Mouse (Mus musculus): ENCODE measurements around the gene Wdr34. TPM values are rescaled to one million over a fixed set of nuclear protein-coding genes. Genes with fewer than 3 reads are reported as not detected.

Gene Wdr34
- polyA plus RNA-seq, 1 experiment, result 25.6 TPM

DNA sequence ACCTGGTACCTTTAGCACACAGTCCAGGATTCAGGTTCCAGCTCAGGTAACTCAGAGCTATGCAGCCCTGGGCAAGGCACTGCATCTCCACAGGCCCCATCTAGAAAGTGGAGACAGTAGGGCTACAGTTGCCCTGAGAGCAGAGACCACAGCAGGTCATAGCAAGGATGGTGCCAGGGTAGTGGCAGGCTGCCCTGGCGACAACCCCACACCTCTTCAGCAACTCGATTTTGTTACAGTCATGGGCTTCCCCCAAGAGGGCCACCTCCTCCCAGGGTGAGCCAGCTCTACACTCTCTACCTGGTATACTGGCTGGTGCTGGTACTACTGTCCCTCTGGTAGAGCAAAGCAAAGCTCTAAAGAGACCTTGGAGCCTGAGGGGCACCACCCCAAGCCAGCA, 10.9 kb downstream of the Wdr34 start:
- TF ChIP-seq CTCF (IDR thresholded peaks at IDR 0.05; ENCODE audit: borderline replicate concordance, insufficient read depth, low read depth, low read length) (no peak), POLR2A (IDR thresholded peaks at IDR 0.05; ENCODE audit: borderline replicate concordance, insufficient read depth, low read length) (no peak)
- 48% methylated on average over 2 of the region's 2 CpGs for WGBS

GRCm38 (mm10) chr2:30032957-30033356, 15.7 kb downstream of the Wdr34 start:
- H3K4me1 ChIP-seq (ENCODE audit: control insufficient read depth, insufficient read depth, low read length), result no peaks in the 10 kb centered on the region
- H3K27me3 ChIP-seq (ENCODE audit: control insufficient read depth, insufficient read depth, low read length), result no peaks in the 10 kb centered on the region
- H3K4me3 ChIP-seq (replicated peaks; ENCODE audit: insufficient read depth, low read depth, low read length), result no peak overlapping the region
- H3K27ac ChIP-seq (ENCODE audit: insufficient read depth, low read length), result no peak overlapping the region
- 22% methylated on average over 6 of the region's 6 CpGs for WGBS
- no peak for DNase-seq
- TF ChIP-seq CTCF (IDR thresholded peaks at IDR 0.05; ENCODE audit: borderline replicate concordance, insufficient read depth, low read depth, low read length) (no peak), POLR2A (IDR thresholded peaks at IDR 0.05; ENCODE audit: borderline replicate concordance, insufficient read depth, low read length) (no peak)

More for the DNA sequence above, 10.9 kb downstream of the Wdr34 start:
- Histone ChIP-seq H3K27me3 (ENCODE audit: control insufficient read depth, insufficient read depth, low read length) (no peaks in the 10 kb centered on the region), H3K4me3 (replicated peaks; ENCODE audit: insufficient read depth, low read depth, low read length) (no peak overlapping the region), H3K27ac (ENCODE audit: insufficient read depth, low read length) (no peak overlapping the region), H3K4me1 (ENCODE audit: control insufficient read depth, insufficient read depth, low read length) (no peaks in the 10 kb centered on the region)
- no peak for DNase-seq

GRCm38 (mm10) chr2:30032244-30032846, 16.3 kb downstream of the Wdr34 start:
- no peak for DNase-seq
- H3K27ac ChIP-seq (ENCODE audit: insufficient read depth, low read length), result no peak overlapping the region
- no peaks in the 10 kb centered on the region for H3K27me3 ChIP-seq (ENCODE audit: control insufficient read depth, insufficient read depth, low read length)
- TF ChIP-seq POLR2A (IDR thresholded peaks at IDR 0.05; ENCODE audit: borderline replicate concordance, insufficient read depth, low read length) (no peak), CTCF (IDR thresholded peaks at IDR 0.05; ENCODE audit: borderline replicate concordance, insufficient read depth, low read depth, low read length) (peak; percentile 35; the same call in 1 of the 2 replicates)
- H3K4me3 ChIP-seq (replicated peaks; ENCODE audit: insufficient read depth, low read depth, low read length), result no peak overlapping the region
- no peaks in the 10 kb centered on the region for H3K4me1 ChIP-seq (ENCODE audit: control insufficient read depth, insufficient read depth, low read length)
- 50% methylated on average over 11 of the region's 11 CpGs for WGBS

GRCm38 (mm10) chr2:30026997-30027396, 21.7 kb downstream of the Wdr34 start:
- 23% methylated on average over 5 of the region's 5 CpGs for WGBS
- no peak for DNase-seq
- TF ChIP-seq POLR2A (IDR thresholded peaks at IDR 0.05; ENCODE audit: borderline replicate concordance, insufficient read depth, low read length) (no peak), CTCF (IDR thresholded peaks at IDR 0.05; ENCODE audit: borderline replicate concordance, insufficient read depth, low read depth, low read length) (no peak)
- Histone ChIP-seq H3K4me1 (ENCODE audit: control insufficient read depth, insufficient read depth, low read length) (no peaks in the 10 kb centered on the region), H3K27me3 (ENCODE audit: control insufficient read depth, insufficient read depth, low read length) (no peaks in the 10 kb centered on the region), H3K4me3 (replicated peaks; ENCODE audit: insufficient read depth, low read depth, low read length) (no peak overlapping the region), H3K27ac (ENCODE audit: insufficient read depth, low read length) (no peak overlapping the region)

DNA sequence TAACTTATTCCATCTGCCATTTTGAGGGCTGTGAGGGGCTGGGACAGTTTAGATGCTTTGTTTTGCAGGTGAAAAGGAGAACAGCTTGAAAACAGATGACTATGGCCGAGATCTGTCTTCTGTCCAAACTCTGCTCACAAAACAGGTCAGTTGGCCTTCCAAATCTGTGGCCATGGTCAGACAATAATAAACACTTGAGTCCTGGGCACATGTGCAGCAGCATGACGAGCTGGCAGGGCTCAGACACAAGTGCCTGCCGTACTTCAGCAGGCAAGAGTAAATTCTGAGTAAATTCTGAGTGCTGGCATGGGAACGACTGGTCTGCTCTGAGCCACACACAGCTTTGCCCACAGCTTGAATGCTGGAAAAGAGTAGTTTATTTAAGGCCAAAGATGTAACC, 23.2 kb downstream of the Wdr34 start:
- no peak overlapping the region for H3K27ac ChIP-seq (ENCODE audit: insufficient read depth, low read length)
- H3K4me3 ChIP-seq (replicated peaks; ENCODE audit: insufficient read depth, low read depth, low read length), result no peak overlapping the region
- WGBS, result 10% methylated on average over 4 of the region's 4 CpGs
- DNase-seq, result no peak
- TF ChIP-seq POLR2A (IDR thresholded peaks at IDR 0.05; ENCODE audit: borderline replicate concordance, insufficient read depth, low read length) (no peak), CTCF (IDR thresholded peaks at IDR 0.05; ENCODE audit: borderline replicate concordance, insufficient read depth, low read depth, low read length) (no peak)
- no peaks in the 10 kb centered on the region for H3K27me3 ChIP-seq (ENCODE audit: control insufficient read depth, insufficient read depth, low read length)
- H3K4me1 ChIP-seq (ENCODE audit: control insufficient read depth, insufficient read depth, low read length), result no peaks in the 10 kb centered on the region

- Histone ChIP-seq H3K4me3 (replicated peaks; ENCODE audit: insufficient read depth, low read depth, low read length) (no peak overlapping the region), H3K4me1 (ENCODE audit: control insufficient read depth, insufficient read depth, low read length) (peaks cover 14% of the 10 kb centered on the region), H3K27ac (ENCODE audit: insufficient read depth, low read length) (no peak overlapping the region), H3K27me3 (ENCODE audit: control insufficient read depth, insufficient read depth, low read length) (no peaks in the 10 kb centered on the region)
- DNase-seq, result peak in 1 of 2 experiments; percentile 38
- WGBS, result 14% methylated on average over 11 of the region's 11 CpGs
- TF ChIP-seq POLR2A (IDR thresholded peaks at IDR 0.05; ENCODE audit: borderline replicate concordance, insufficient read depth, low read length) (no peak), CTCF (IDR thresholded peaks at IDR 0.05; ENCODE audit: borderline replicate concordance, insufficient read depth, low read depth, low read length) (no peak)
These were observed 34.2 kb downstream of the Wdr34 start for GRCm38 (mm10) chr2:30014326-30014966.

DNA sequence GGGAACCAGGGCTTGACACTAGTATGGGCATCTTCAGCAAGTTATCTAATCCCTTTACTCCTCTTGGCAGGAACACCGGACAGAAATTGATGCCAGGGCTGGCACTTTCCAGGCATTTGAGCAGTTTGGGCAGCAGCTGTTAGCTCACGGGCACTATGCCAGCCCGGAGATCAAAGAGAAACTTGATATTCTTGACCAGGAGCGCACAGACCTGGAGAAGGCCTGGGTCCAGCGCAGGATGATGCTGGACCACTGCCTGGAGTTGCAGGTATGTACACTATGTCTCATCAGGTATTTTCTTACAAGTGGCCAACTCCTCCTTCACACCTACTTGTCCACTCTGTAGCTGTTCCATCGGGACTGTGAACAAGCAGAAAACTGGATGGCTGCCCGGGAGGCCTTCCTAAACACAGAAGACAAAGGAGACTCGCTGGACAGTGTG, 37.8 kb downstream of the Wdr34 start:
- WGBS, result 3% methylated on average over 8 of the region's 8 CpGs
- Histone ChIP-seq H3K4me1 (ENCODE audit: control insufficient read depth, insufficient read depth, low read length) (peaks cover 14% of the 10 kb centered on the region), H3K27me3 (ENCODE audit: control insufficient read depth, insufficient read depth, low read length) (no peaks in the 10 kb centered on the region), H3K4me3 (replicated peaks; ENCODE audit: insufficient read depth, low read depth, low read length) (no peak overlapping the region), H3K27ac (ENCODE audit: insufficient read depth, low read length) (no peak overlapping the region)
- DNase-seq, result peak; percentile 86 to 88
- TF ChIP-seq POLR2A (IDR thresholded peaks at IDR 0.05; ENCODE audit: borderline replicate concordance, insufficient read depth, low read length) (no peak), CTCF (IDR thresholded peaks at IDR 0.05; ENCODE audit: borderline replicate concordance, insufficient read depth, low read depth, low read length) (no peak)

- no peak overlapping the region for H3K27ac ChIP-seq (ENCODE audit: insufficient read depth, low read length)
- H3K27me3 ChIP-seq (ENCODE audit: control insufficient read depth, insufficient read depth, low read length), result no peaks in the 10 kb centered on the region
- WGBS, result 37% methylated on average over 1 of the region's 1 CpGs
- no peak for DNase-seq
- H3K4me3 ChIP-seq (replicated peaks; ENCODE audit: insufficient read depth, low read depth, low read length), result no peak overlapping the region
- TF ChIP-seq POLR2A (IDR thresholded peaks at IDR 0.05; ENCODE audit: borderline replicate concordance, insufficient read depth, low read length) (no peak), CTCF (IDR thresholded peaks at IDR 0.05; ENCODE audit: borderline replicate concordance, insufficient read depth, low read depth, low read length) (no peak)
- peaks cover 14% of the 10 kb centered on the region for H3K4me1 ChIP-seq (ENCODE audit: control insufficient read depth, insufficient read depth, low read length)
These were observed 39.6 kb downstream of the Wdr34 start for GRCm38 (mm10) chr2:30009101-30009500.
